Mouse (Mus musculus) heart, postnatal 25 days (tissue): Measurements from ENCODE around the gene Polrmt. TPM values are rescaled to one million over a fixed set of nuclear protein-coding genes. Genes with fewer than 3 reads are reported as not detected.
A peak's percentile ranks its signal among the peaks of the same experiment; 100 is the strongest.
"Not testable (repeated sequence)": the region's sequence is repeated elsewhere in the genome, so short reads cannot be mapped to it uniquely, and the experiment has no call there.

ENCODE experiments used
- DNase-seq: peaks from one replicate; pipeline ENCODE4 v3.0.0; 2022; ENCODE audit warnings: low spot score
- intact Hi-C: fragments of 180-260 bp; cut with DNase I; formaldehyde crosslinking; loops from one replicate; pipeline ENCODE4 v1.15.1; 2025
- total RNA-seq, 2 experiments: library from RNA; stranded (reverse); gene quantifications; 2 replicates each; pipeline ENCODE4 v1.2.3; 2021

Polrmt gene
- total RNA-seq, 2 experiments from 2014 or later, result 37.0 to 38.6 TPM

DNA sequence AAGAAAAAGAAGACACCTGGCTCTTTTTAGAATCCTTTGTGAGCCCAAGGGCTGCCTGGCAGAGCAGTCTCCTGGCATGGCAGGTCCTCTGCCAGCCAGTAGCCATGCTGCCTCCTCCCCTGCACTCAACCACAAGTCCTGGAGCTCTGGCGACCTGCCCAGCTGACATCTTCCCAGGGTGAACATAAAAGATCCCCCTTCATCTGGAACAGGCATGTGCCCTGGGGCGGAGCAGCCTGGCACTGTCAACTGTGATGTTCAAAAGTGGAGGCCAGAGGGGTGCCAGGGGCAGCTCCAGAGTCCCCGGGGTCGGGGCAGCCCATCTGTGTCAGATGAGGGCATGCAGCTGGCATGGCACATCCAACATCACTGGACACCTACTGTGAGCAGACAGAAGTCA, 31.4 kb downstream of the Polrmt start:
- intact Hi-C loops, result loop anchor here (5.0 kb wide), 1 partner anchor 72 kb away; no protein-coding TSS in a partner anchor
- DNase-seq, result no peak

DNA sequence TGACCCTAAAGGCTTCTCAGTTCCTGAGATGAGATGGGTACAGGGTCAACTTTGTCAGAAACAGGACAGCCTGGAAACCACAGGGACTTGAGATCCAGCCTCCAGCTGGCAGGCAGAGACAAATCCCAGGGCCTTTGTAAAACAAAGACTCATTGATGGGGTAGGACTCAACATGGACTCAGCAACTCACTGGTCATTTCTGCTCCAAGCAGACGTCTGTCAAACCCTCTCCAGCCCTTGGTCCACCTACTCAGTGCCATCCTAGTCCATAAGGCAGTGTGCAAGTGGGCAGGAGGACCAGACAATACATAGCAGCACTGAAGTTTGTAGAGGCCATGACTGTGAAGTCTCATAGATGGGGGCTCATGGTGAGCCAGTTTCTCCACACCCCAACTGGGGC, 33.2 kb downstream of the Polrmt start:
- intact Hi-C loops, result loop anchor here (5.0 kb wide), 1 partner anchor 74 kb away; no protein-coding TSS in a partner anchor
- no peak for DNase-seq

DNA sequence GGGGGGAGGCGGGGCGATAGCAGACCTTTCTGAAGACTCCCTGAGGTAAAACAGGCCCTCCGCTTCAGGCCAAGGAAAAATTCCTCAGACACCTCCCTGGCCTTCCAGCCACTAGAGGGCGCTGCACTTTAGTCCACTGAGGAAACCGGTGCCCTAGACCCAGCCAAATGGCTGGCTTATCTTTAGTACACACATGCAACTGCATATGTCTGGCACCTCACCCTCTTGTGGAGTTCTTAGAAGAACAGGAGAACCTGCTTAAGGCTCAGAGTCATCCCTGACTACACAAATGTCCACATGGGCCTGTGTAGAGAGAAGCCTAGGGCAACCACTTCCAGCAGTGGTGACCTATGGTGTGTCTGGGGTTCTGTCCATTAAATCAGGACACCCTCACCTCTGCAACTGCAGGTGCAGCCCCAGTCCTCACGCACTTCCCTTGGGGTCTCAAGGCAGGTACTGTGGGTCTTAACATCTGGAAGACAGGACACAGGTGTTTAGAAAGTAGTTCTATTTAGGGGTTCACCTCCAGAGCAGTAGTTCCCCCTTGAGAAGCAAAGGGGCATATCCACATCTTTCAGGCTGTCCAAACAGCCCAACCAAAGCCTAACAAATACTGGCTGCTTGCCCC, 33.8 kb downstream of the Polrmt start:
- intact Hi-C loops, result loop anchor here (5.0 kb wide), 1 partner anchor 75 kb away; no protein-coding TSS in a partner anchor
- DNase-seq, result no peak

DNA sequence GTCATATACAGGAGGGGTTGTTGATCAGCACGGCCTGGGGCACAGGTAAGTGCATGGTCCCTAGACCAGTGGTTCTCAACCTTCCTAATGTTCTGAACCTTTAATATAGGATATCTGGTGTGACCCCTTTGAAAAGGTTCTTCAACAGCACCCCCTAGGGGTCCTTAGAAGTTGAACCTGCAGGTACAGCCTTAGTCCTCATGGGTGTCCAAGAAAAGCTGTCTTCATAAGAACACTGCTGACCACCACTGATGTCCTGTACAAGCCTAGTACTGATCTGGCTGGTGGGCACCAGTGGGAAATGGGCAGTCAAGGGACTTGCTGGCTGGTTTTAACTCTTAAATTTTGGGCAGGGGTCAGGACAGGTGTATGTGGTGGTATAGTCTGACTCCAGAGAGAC, 34.4 kb downstream of the Polrmt start:
- DNase-seq, result no peak
- intact Hi-C loops, result loop anchor here (5.0 kb wide), 1 partner anchor 75 kb away; no protein-coding TSS in a partner anchor

DNA sequence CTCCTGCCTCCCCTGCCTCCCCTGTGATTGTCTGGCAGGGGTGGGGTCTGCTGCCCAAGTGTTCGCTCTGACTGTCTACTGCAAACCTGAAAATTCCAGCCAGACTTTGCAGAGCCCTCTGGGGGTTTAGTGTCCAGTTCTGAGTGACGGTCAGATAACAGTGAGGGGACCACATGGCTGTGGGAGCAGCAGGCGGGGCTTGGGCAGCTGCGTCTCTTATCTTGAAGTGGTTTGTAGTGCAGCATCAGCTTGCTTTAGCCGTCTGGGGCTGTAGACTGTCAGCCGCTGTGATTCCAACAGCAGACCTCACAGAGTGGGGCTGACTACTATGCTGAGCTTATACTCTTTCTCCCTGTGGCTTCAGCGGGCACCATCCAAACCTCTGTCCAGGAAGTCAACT, 37.1 kb downstream of the Polrmt start:
- DNase-seq, result no peak
- intact Hi-C loops, result no loop called here

DNA sequence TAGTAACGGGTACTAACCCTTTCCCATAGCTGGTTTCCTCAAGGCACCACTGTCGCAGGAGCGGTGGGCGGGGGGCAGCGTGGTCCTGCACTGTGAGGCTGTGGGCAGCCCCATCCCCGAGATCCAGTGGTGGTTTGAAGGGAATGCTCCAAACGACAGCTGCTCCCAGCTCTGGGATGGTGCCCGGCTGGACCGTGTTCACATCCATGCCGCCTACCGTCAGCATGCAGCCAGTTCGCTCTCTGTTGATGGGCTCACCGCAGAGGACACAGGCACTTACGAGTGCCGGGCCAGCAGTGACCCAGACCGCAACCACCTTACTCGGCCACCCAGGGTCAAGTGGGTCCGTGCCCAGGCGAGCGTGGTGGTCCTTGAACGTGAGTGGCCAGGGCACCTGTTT, 37.7 kb downstream of the Polrmt start:
- DNase-seq, result no peak

DNA sequence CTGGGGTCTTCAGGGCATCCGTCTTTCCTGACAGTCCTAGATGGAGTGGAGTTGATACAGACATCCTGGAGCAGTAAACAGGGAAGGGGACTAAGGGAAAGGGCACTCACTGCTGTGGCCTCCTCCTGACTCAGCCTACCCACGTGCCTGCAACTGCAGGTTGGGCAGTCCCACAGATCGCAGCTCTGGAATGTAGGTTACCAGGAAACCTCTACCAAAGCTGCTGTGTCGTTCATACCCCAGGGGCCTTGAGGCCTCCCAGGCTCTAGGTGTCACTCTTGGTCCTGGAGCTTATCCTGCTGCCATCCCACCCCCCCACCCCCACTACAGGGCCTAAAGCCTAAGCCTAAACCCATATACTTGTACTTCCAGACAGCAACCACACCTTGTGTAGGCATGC, 38.6 kb downstream of the Polrmt start:
- intact Hi-C loops, result loop anchor here (2.0 kb wide), 1 partner anchor 57 kb away; no protein-coding TSS in a partner anchor
- DNase-seq, result no peak

More for the DNA sequence above, 37.7 kb downstream of the Polrmt start:
- intact Hi-C loops, result no loop called here

DNA sequence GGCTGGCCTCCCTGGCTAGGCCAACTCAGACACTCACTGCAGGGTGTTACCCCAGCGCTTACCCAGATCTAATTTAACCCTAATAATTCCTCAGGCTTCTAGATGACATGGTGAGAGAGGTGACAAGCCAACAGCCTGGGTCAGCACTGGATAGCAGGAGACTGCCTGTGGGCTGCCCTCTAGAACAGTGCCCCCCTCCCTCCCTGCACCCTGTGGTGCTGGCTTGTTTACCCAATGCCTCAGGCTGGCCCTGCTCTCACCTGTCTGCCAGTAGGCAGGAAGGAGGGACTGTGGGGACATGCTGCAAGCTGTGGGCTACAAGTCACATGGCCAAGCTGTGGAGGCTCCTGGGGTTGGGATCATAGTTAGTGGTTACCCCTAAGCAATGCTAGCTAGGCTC, 39.2 kb downstream of the Polrmt start:
- intact Hi-C loops, result loop anchor here (2.0 kb wide), 1 partner anchor 58 kb away; no protein-coding TSS in a partner anchor
- no peak for DNase-seq

DNA sequence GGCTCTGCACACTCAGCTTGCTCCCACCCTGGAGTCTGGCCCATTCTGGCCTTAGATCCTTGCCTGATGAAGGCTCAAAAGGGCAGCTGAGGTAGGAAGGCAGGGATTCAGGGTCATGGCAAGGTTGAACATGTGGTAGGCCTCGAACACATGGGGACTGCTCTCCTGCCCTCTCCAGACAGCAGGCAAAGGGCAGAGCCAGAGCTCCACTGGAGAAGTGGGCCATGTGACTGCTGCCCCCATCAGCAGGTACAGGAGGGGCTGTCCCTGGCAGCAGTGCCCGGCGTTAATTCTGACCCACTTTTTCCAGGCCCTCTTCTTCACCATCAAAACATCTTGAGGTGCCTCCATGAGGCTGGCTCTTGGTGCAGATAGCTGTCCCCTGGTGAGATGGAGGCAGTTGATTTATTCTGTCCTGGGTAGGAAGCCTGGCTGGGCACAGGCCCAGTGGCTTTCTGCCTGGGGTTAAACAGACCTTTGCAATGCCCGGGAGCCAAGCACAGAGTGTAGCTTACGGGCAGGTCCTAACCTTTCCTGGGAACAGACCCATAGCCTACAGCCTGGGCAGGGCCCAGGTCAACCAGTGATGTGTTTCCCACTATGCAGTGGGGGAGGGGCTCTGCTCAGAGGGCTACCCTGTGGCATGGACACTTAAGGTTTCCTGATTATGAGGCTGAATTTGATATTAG, 39.8 kb downstream of the Polrmt start:
- intact Hi-C loops, result loop anchor here (2.0 kb wide), 1 partner anchor 58 kb away; no protein-coding TSS in a partner anchor
- no peak for DNase-seq

DNA sequence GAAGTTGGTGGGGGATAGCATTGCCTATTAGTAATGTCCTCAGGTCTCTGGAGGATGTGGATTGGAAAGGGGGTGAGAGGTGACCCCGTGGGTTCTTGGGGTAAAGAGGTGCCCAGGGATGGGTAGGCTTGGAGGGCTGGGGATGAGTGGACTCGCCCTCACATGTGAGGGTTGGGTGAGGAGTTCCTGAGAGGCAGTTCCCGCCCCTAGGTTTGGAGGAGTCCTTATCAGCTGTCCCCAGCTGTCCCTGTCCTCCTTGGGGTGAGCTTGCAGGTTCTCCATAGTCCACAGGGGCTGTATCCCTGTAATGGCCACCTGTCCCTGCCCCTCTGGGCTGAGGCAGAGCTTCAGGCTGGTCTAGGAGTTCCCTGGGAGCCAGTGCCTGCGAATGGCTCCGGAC, 40.4 kb downstream of the Polrmt start:
- no peak for DNase-seq
- intact Hi-C loops, result loop anchor here (2.0 kb wide), 1 partner anchor 59 kb away; no protein-coding TSS in a partner anchor

DNA sequence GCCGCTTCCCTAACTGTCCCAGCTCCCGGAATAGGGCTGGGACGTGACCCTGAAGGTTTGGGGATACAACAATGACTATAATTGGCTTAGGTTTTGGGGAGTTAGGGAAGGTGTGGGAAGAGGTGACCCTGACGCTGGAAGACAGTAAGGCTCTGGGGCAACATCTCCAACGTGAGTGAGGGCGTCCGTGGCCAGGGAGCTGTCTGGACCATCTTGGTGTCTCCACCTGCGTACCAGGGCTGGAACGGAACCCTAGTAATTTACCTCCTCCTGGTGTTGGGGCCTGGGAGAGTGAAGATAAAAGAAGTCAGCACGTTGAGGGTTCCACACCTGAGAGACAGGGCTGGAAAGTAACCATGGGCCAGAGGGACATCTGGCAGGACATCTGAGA, 41.4 kb downstream of the Polrmt start:
- no peak for DNase-seq
- intact Hi-C loops, result no loop called here

DNA sequence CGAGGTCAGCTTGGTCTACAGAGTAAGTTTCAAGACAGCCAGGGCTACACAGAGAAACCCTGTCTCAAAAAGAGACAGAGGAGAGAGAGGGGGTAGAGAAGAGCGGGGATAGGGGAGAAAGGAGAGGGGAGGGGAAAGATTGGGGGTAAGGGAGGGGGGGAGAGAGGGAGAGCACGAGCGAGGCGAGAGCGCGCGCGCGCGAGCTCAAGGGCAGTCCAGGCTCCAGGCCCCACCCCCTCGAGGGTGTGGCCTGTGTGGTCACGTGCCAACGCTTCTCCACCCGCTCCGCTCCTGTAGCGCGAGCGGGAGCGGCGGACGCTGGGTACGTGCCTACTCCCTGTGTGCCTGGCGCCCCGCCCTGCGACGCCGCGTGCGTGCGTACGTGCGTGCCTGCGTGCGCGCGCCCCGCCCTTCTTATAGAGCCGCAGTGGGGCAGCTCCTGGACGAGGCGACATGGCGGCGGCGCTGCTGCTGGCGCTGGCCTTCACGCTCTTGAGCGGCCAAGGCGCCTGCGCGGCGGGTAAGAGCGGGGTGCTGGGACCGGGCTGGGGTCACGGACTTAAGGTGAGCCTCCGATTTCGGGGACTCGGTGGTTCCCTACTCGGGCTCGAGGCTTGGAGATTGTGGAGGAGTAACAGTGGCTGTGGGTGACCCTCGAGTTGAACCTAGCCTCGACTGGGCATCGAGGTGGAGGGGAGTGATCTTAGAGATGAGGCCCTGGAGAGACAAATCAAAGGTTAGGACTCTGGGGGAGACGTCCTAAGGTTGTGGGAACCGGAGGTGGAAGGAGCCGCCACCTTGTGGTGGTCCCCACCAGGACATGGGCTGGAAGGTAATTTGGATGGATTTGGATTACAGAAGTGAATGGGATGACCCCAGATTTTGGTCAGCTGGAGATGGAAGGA, 42.1 kb downstream of the Polrmt start, which contains the start of gene Bsg:
TSS of gene Bsg (plus strand) at position 427 of the 905 bp plus-strand sequence.
- intact Hi-C loops, result no loop called here
- DNase-seq, result peak; percentile 98

DNA sequence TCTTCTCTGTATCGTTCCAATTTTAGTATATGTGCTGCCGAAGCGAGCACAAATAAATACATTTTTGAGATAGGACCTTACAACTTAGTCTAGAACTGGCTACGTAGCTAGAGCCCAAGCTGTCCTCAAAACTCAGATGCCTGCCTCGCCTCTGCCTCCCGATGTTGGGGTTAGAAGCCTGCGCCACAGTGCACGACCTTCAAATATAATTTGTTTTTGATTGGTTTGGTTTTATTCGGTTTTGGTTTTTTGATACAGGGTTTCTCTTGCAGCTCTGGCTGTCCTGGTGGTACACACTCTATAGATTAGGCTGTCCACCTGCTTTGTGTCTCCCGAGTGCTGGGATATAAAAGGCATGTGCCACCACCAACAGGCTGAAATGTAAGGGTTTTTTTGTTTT, 42.8 kb downstream of the Polrmt start:
- intact Hi-C loops, result no loop called here
- no peak for DNase-seq

DNA sequence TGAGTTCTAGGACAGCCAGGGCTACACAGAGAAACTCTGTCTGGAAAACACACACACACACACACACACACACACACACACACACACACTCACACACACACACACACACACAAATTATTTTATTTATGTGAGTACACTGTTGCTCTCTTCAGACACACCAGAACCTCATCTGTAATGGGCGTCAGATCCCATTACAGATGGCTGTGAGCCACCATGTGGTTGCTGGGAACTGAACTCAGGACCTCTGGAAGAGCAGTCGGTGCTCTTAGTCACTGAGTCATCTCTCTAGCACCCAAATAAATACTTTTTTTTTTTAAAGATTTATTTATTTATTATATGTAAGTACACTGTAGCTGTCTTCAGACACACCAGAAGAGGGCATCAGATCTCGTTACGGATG, 43.4 kb downstream of the Polrmt start:
- intact Hi-C loops, result not testable (repeated sequence)

DNA sequence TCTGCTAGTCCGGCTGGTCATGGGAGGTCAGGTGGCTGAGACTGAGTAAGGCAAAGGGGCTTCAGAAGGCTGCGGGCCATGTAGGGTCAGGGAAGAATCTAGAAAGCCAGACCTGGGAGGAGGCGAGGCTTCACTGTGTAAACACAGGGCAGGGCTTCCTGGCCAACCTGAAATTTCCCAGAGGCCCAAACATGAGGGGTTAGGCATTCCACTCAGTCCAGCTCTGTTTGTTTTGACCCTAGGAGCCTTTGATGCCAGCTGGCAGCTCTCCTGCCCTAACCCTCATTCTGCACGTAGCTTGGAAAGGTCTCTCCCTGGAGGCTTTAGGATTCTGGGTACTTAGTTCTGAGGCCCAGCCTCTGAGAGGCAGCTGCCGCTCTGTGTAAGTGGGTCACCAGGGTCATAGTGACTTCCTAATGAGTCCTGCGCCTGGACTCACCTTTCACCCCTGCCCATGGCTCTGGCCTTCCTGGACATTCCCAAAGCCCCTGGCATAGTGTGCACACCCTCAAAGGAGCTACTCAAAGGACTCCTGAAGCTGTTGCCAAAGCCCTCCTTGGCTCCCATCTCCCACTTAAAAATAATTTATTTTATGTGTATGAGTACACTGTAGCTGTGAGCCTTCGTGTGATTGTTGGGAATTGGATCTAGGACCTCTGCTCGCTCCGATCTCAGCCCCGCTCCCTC, 44.8 kb downstream of the Polrmt start:
- DNase-seq, result peak; percentile 61
- intact Hi-C loops, result no loop called here

More for the DNA sequence above, 43.4 kb downstream of the Polrmt start:
- DNase-seq, result not testable (repeated sequence)

DNA sequence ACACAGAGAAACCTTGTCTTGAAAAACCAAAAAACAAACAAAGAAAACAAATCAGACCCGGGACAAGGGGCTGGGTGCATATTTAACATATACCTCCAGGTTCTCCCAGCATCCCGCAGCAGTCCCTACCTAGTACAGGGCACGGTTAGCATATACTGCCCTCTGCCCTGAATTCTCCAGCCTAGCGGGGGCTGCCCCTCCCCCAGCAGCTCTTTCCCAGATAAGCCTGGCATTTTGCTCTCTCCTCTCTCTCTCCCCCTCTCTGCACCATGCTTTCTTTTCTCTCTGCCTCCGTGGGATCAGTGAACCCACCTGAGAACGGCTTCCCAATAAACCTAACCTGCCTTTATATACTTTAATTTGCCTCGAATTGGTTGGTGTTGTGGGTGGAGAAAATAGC, 45.7 kb downstream of the Polrmt start:
- intact Hi-C loops, result no loop called here
- no peak for DNase-seq

DNA sequence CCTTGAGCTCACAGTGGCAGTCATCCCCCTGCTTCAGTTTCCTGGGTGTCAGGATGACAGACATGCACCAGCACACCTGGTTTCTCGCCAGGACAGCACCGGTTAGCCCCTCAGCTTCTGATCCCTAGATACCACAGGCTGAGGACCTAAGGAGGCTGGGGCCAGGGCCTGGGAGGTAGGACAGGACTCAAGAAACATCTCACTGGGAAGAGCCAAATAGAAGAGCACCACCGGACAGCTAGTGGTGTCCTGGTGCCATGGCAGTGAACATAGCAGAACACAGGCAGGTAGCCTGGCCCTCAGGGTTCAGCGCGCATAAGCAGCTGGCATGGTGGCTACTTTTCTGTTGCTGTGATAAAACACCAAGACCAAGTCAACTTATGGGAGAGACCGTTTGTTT, 47.9 kb downstream of the Polrmt start:
- intact Hi-C loops, result no loop called here
- DNase-seq, result no peak

DNA sequence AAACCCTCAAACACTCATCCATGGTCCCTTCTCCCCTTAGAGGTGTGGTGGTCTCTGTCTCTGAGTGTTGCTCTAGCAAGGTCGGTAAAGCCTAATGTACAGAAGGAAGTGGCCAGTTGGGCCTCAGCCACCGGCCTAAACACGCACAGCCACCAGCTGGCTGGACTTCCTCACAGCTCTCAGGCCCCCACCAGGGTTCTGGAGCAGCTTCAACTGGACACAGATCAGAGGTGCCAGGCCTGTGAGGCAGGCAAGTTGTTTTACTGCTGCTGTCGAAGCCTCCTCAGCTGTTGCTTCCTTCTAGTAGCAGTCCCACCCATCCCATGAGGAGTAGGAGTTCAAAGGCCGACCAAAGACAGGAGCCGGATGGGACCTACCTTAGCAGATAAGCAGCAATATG, 48.5 kb downstream of the Polrmt start:
- no peak for DNase-seq
- intact Hi-C loops, result no loop called here

DNA sequence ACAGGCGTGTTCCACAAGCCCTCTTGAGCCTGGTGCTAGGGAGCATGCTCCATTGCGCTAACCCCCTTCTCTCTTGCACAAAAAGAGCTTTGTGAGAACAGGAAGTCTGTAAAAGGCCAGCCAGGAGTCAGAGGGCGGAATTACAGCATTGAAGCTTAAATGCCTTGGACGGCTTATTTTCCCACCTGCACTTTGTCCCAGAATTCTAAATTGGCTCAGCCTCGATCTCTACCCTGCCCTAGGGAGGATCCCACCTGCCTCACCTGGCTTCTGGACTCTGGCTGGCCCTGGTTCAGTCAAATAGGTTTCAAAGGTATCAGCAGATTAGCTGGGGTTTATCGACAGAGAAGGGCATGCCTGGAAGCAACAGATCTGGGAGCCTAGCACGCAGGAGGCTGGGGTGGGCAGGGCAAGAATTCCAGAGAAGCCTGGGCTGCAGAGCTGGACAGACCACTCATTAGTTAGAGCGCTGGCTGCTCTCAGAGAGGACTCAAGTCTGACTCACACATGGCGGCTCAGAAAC, 50.2 kb downstream of the Polrmt start:
- DNase-seq, result no peak
- intact Hi-C loops, result no loop called here
